15 mouse cellular contexts compared by ENCODE assay signal in the genomic region with DNA sequence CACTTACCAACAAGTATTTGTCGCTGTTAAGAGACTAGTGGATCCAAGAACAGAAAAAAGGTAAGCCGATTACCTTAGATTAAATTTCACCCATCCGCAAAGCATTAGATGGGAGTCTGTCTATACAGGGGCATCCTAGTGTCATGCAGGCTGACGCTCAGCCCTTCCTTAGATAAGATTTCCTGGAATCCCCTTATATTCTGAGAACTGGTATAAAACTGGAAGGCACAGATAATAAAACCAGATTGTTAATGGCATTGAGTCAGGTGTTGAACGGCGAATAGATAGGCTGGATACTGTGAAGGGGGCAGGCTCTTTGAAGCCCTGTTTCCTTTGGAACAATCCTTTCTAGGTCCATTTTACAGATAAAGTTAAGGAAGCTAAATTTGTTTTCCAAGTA.
"Had no signal": no experiment of that assay in that cellular context is flagged by ENCODE, and none has a peak within 500 bp of the region (broad histone marks: within the 10 kb centered on the region; RNA-seq: fewer than 3 reads in every experiment).

No protein-coding gene starts in this region.

- H3K27ac ChIP-seq: kidney, embryonic 15.5 days; limb, embryonic 15.5 days; midbrain, embryonic 15.5 days; neural tube, embryonic 13.5 days; stomach, postnatal 0 days had no signal

- ATAC-seq: midbrain, embryonic 15.5 days had no signal

- H3K36me3 ChIP-seq: kidney, embryonic 15.5 days; limb, embryonic 15.5 days; midbrain, embryonic 15.5 days; neural tube, embryonic 13.5 days had no signal

- DNase-seq: kidney, adult 2 months; kidney, postnatal 14 days; lung, embryonic 14.5 days; lung, postnatal 10 days; lung, postnatal 4 days; right cerebral cortex, postnatal 14 days; thymus, adult 18-20 months; thymus, postnatal 14 days had no signal

- H3K4me2 ChIP-seq: kidney, embryonic 15.5 days; limb, embryonic 15.5 days; lung, embryonic 14.5 days; midbrain, embryonic 11.5 days; midbrain, embryonic 15.5 days; neural tube, embryonic 13.5 days had no signal

- H3K4me1 ChIP-seq: kidney, embryonic 15.5 days; limb, embryonic 15.5 days had no signal

- H3K4me3 ChIP-seq: kidney, embryonic 15.5 days; limb, embryonic 15.5 days; megakaryocyte, embryonic 14.5 days; midbrain, embryonic 15.5 days; neural tube, embryonic 13.5 days had no signal

- H3K9ac ChIP-seq: kidney, embryonic 15.5 days; limb, embryonic 15.5 days; lung, embryonic 14.5 days; midbrain, embryonic 15.5 days; neural tube, embryonic 13.5 days had no signal

- H3K9me3 ChIP-seq: kidney, embryonic 15.5 days; limb, embryonic 15.5 days; midbrain, embryonic 15.5 days; neural tube, embryonic 13.5 days had no signal
